Mouse (Mus musculus): ENCODE measurements around the gene Slc8b1.

DNA sequence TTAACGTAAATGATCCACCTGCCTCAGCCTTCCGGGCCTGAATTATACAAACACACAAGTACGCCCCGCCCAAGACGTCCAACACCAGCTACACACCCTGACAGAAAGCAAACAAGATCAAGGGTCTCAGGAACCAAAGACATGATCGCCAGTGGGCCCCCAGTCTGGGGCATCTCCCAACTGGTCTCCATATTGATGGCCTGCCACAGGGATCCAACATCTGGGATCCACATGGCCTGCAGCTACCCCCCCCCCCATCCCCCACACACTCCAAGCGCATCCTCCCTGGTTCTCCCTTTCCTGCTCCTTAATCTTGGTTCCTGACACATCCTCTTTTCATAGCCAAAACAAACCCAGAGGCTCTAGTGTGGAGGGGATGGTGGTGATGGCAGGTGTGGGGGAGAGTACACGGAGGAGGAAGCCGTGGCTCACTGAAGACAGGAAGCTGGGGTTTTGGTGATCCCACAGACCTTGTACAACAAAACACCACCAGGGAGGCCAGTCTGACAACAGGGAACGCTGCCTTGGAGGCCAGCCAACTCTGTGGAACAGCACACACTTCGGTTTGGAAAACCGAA is 67.6 kb downstream of the Slc8b1 start:
- TF ChIP-seq MAX (IDR thresholded peaks at IDR 0.05; ENCODE audit: low read depth) (peak; percentile 73), CEBPB (IDR thresholded peaks at IDR 0.05; ENCODE audit: insufficient read depth, poor library complexity, severe bottlenecking) (no peak)
